Mouse (Mus musculus): Measurements from ENCODE around the gene Pkn2.

GRCm38 (mm10) chr3:142764995-142765777 lies 116.6 kb downstream of the Pkn2 start, which contains the start of gene Gtf2b:
- TF ChIP-seq CTCF (IDR thresholded peaks at IDR 0.05 in 2 of 3, conservative IDR thresholded peaks at IDR 0.05 in 1 of 3; ENCODE audit: control insufficient read depth in 1 of 3, insufficient read depth in 1 of 3, low read depth in 2 of 3, low read length in 3 of 3, poor library complexity in 1 of 3, severe bottlenecking in 1 of 3) (no peak), GABPA (IDR thresholded peaks at IDR 0.05; ENCODE audit: low read depth, low read length) (no peak), EP300 (IDR thresholded peaks at IDR 0.05; ENCODE audit: low read depth in 1 of 2, low read length in 2 of 2) (peak in 1 of 2 experiments; percentile 39; a peak in 2 of 4 replicates), MYC (IDR thresholded peaks at IDR 0.05; ENCODE audit: low read depth, low read length) (0 out of 2 replicates have a peak, but pooled peaks have one; percentile 61)

Measured in MEL (cell line).